Mouse (Mus musculus) hindbrain, embryonic 14.5 days (tissue): ENCODE measurements around the gene Sycp2. TPM values are rescaled to one million over a fixed set of nuclear protein-coding genes. Genes with fewer than 3 reads are reported as not detected.

ENCODE experiments used
- polyA plus RNA-seq: library from polyadenylated mRNA; unstranded; fragments of >200 nt; fragmentation: Nextera tagmentation; extraction: Ambion mirVana; gene quantifications from 2 replicates; pipeline ENCODE4 v1.2.1, GENCODE M21; 2014

Sycp2 gene
- polyA plus RNA-seq, 1 experiment from 2014 or later: 0.41 TPM

Other genes starting within 250 kb of the Sycp2 start
- 5.0 and 7.0 TPM in 2 replicates for gene Ppp1r3d, start 6.8 kb upstream of the Sycp2 start, polyA plus RNA-seq
- 15.1 and 17.1 TPM in 2 replicates for gene Fam217b, start 6.8 kb upstream of the Sycp2 start, polyA plus RNA-seq
- 0.16 and 0.21 TPM in 2 replicates for gene Cdh26, start 22.8 kb upstream of the Sycp2 start, polyA plus RNA-seq